Mouse (Mus musculus) natural killer cell, adult 2 months (primary cell): ENCODE data around the gene Gm14305.
A peak's percentile ranks its signal among the peaks of the same experiment; 100 is the strongest.
"Not testable (repeated sequence)": the region's sequence is repeated elsewhere in the genome, so short reads cannot be mapped to it uniquely, and the experiment has no call there.

ENCODE experiments used
- DNase-seq, 2 experiments: peaks; one replicate each; pipeline ENCODE4 v3.0.0; 2022; ENCODE audit warnings: low spot score in 2 of 2

Gm14305 gene

GRCm38 (mm10) chr2:176708051-176708450 lies at the start of gene Gm14305:
TSS of gene Gm14305 (plus strand) at chr2:176708328.
- DNase-seq: peak in 1 of 2 experiments; percentile 1

- not testable (repeated sequence) for DNase-seq
Measured at GRCm38 (mm10) chr2:176670222-176670621, 37.9 kb upstream of the Gm14305 start, which contains the start of gene Zfp973. TSS of gene Zfp973 (plus strand) at chr2:176670522.
